In the genomic region with DNA sequence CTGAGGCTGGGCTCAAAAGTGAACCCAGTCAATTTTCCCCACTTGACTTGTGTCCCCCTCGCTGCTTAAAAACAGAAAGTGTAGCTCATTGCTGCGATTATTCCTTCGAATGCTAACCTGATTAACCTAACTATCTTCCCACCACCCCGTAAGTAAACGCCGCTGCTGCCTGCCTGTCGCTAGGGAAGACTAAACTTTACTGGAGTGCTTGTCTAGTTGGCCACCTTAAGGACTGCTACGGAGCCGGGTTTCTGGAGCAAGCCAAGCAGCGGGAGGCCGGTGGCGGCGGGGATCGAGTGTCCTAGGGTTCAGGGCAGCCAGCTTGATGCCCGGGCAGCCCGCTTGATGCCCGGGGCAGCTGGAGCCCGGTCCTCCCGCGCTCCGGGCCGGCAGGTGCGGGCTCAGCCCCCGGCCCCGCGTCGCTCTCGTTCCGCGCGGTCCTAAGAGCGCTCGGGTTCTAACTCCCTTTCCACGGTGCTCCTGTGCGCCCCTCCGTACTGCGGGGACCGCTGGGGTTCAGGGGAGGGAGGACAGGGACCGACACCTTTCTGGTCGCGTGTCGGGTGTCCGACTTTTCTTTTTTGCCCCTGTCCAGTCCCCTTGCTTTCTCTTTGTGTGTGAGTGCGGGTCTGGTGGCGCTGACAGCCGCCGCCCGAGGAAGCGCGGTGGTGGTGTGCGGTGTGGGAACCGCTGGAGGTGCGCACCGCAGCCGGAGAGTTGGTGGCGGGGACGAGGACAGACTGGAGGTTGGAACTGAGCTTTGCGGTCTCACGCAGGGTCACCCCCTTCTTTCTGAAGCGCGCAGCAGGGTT, we compare ENCODE assay signal across 8 mouse cellular contexts. TPM values are rescaled to one million over a fixed set of nuclear protein-coding genes. Genes with fewer than 3 reads are reported as not detected.
DNase-seq lines count a peak whose midpoint lies in the region; ATAC-seq and TF ChIP-seq lines count a peak whose summit lies in the region.

No protein-coding gene starts in this region.

- ATAC-seq in intestine, postnatal 0 days: no peak
- ATAC-seq in liver, embryonic 11.5 days (replicated peaks; ENCODE audit: low FRiP score): no peak

- H3K9ac ChIP-seq in intestine, postnatal 0 days (ENCODE audit: low read depth, low read length): peak overlapping the region; percentile 66
- peak overlapping the region; percentile 34; the same call in 1 of the 2 replicates for H3K9ac ChIP-seq in liver, embryonic 11.5 days (ENCODE audit: low read depth, low read length)

- TF ChIP-seq CTCF in intestine, postnatal 0 days (IDR thresholded peaks at IDR 0.05; ENCODE audit: low read depth): no peak

- no peaks in the 10 kb centered on the region for H3K4me1 ChIP-seq in intestine, postnatal 0 days (replicated peaks; ENCODE audit: control insufficient read depth, insufficient read depth, low read length)
- H3K4me1 ChIP-seq in liver, embryonic 11.5 days (replicated peaks; ENCODE audit: control insufficient read depth, insufficient read depth, low read length): peaks cover 15% of the 10 kb centered on the region

- peak overlapping the region; percentile 78 for H3K27ac ChIP-seq in intestine, postnatal 0 days (ENCODE audit: low read depth, low read length)
- no peak overlapping the region for H3K27ac ChIP-seq in liver, embryonic 11.5 days (ENCODE audit: low read depth, low read length)

- no peaks in the 10 kb centered on the region for H3K36me3 ChIP-seq in intestine, postnatal 0 days (ENCODE audit: control insufficient read depth, insufficient read depth)
- no peaks in the 10 kb centered on the region for H3K36me3 ChIP-seq in liver, embryonic 11.5 days (ENCODE audit: control insufficient read depth, insufficient read depth, low read length)

- DNase-seq in ovary, postnatal 10 days (ENCODE audit: low spot score): peak; percentile 10
- no peak for DNase-seq in ovary, postnatal 14 days (ENCODE audit: low spot score)
- peak; percentile 88 to 89 for DNase-seq in cerebellum, postnatal 25 days
- peak; percentile 25 for DNase-seq in gastrocnemius, postnatal 25 days
- peak; percentile 50 for DNase-seq in liver, embryonic 11.5 days (ENCODE audit: low spot score)
- DNase-seq in right cerebral cortex, adult 18-20 months: peak; percentile 71
- no peak for DNase-seq in ovary, adult 18-20 months (ENCODE audit: low spot score)

- H3K4me2 ChIP-seq in intestine, postnatal 0 days (replicated peaks; ENCODE audit: low read depth): peak overlapping the region; percentile 94
- peak overlapping the region; percentile 74 for H3K4me2 ChIP-seq in liver, embryonic 11.5 days

- under 1% methylated on average over 59 of the region's 61 CpGs for WGBS in intestine, postnatal 0 days
- 2% methylated on average over 61 of the region's 61 CpGs for WGBS in liver, embryonic 11.5 days

- H3K27me3 ChIP-seq in intestine, postnatal 0 days (replicated peaks; ENCODE audit: control insufficient read depth, insufficient read depth, low read length): peaks cover 24% of the 10 kb centered on the region; the same call in 1 of the 2 replicates
- peaks cover 87% of the 10 kb centered on the region for H3K27me3 ChIP-seq in liver, embryonic 11.5 days (replicated peaks; ENCODE audit: control insufficient read depth, insufficient read depth, low read length)

- H3K9me3 ChIP-seq in intestine, postnatal 0 days (ENCODE audit: control insufficient read depth): no peaks in the 10 kb centered on the region
- no peaks in the 10 kb centered on the region for H3K9me3 ChIP-seq in liver, embryonic 11.5 days (ENCODE audit: control insufficient read depth, low read length)

- peak overlapping the region; percentile 70 for H3K4me3 ChIP-seq in intestine, postnatal 0 days (ENCODE audit: low read depth, low read length)
- peak overlapping the region; percentile 52 for H3K4me3 ChIP-seq in liver, embryonic 11.5 days (ENCODE audit: low read depth, low read length)

RNA-seq across cellular contexts. Expression of a gene that starts 4.5 kb away (rescaled TPM):
- 1 to 10 TPM in 1 of 2 experiments, under 1 TPM in 1; 0.64 to 1.6 TPM for total RNA-seq in gastrocnemius, postnatal 25 days (2021)
- 5.7 TPM in 2 replicates for polyA plus RNA-seq in intestine, postnatal 0 days (2015; fragmentation: Nextera tagmentation; extraction: Ambion mirVana)
- polyA plus RNA-seq in liver, embryonic 11.5 days (2014; fragmentation: Nextera tagmentation; extraction: Ambion mirVana): 2.3 and 2.9 TPM in 2 replicates

Comparison
In these comparisons a context has a peak if more than half of its experiments do, and no peak if none do; other contexts are left out.
1. DNase-seq: peak in ovary, postnatal 10 days (single experiment), cerebellum, postnatal 25 days (2 of 2), gastrocnemius, postnatal 25 days (single experiment), liver, embryonic 11.5 days (single experiment) and right cerebral cortex, adult 18-20 months (single experiment); none in ovary, postnatal 14 days (single experiment) and ovary, adult 18-20 months (single experiment).